Mouse (Mus musculus): ENCODE measurements at regions not wholly inside any gene's neighbourhood (a gene's known extent, or its start where the extent isn't known, plus 50 kb on each side); places are given as distances from the start of the nearest gene placed in this dataset.
A peak's percentile ranks its signal among the peaks of the same experiment; 100 is the strongest.

GRCm38 (mm10) chr4:149844971-149845370, 70.9 kb upstream of the Slc25a33 start:
- no peak for DNase-seq (ENCODE audit: low spot score in 2 of 2)

- DNase-seq (ENCODE audit: low spot score in 2 of 2), result no peak
Observed at GRCm38 (mm10) chr4:149843736-149844135, 69.7 kb upstream of the Slc25a33 start.

GRCm38 (mm10) chr4:149842906-149843305, 68.8 kb upstream of the Slc25a33 start:
- no peak for DNase-seq (ENCODE audit: low spot score in 2 of 2)

- no peak for DNase-seq (ENCODE audit: low spot score in 2 of 2)
Observed at GRCm38 (mm10) chr4:149841856-149842255, 67.8 kb upstream of the Slc25a33 start.

- DNase-seq (ENCODE audit: low spot score in 2 of 2), result peak in 1 of 2 experiments; percentile 52
Observed at GRCm38 (mm10) chr4:149840511-149841292, 66.6 kb upstream of the Slc25a33 start.

GRCm38 (mm10) chr4:149838682-149839081, 64.6 kb upstream of the Slc25a33 start:
- DNase-seq (ENCODE audit: low spot score in 2 of 2), result no peak

GRCm38 (mm10) chr4:149834646-149835156, 60.6 kb upstream of the Slc25a33 start:
- DNase-seq (ENCODE audit: low spot score in 2 of 2), result no peak

DNA sequence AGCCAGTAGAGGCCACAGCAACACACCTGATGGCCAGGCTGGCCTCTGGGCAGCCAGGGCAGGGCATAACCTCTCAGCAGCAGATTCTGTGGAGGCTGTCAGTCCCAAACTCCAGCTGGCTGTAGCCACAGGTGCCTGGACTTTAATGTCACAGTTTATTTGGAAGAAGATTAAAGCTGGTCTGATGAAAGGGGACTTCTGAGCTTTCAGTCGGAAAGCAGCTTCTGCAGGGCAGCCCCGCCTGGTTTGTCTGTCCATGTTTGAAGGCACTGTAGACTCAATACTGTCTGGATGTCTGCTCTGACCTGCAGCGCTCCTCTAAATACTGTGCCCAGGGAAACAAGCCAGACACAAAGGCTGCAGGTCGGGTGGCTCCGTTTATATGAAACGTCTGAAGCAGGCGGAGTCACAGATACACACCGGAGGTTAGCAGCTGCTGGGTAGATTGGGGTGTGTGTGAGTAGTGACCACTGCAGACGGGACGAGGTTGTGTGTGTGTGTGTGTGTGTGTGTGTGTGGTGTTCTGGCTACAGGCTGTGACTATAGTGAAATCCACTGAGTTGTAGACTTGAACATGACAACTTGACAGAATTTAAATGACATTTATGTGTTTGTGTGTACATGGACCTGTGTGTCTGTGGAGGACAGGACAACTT, 58.5 kb upstream of the Slc25a33 start:
- DNase-seq (ENCODE audit: low spot score in 2 of 2), result no peak

DNA sequence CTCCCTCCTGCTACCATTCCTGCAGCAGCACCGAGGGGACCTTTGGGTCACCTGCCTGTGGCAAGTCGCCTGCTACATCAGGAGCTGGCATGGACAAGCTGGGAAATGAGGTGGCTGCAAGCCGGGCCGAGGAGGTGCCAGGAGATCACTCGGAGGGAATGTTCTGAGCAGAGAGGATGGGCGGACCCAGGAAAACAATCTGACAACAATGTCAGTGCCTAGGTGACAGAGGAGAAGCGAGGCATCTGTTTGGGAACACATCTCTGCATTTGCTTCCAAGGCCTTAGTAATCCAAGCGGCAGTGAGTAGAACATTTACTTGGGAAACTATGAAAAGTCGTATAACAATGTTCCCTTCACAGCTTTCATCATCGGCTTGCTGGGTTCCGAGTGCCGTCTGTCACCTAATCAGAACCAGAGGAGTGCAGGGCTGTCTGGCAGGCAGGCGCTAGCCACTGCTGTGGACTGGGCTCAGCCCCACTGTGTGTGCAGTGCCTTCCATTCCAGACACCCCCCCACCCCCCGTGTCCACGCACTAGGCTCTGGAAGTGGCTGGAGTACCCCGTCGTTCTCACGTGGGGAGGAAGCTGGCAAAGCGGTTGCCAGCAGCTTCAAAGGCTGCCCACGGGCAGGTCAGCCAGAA, 56.6 kb upstream of the Slc25a33 start:
- DNase-seq (ENCODE audit: low spot score in 2 of 2), result no peak

DNA sequence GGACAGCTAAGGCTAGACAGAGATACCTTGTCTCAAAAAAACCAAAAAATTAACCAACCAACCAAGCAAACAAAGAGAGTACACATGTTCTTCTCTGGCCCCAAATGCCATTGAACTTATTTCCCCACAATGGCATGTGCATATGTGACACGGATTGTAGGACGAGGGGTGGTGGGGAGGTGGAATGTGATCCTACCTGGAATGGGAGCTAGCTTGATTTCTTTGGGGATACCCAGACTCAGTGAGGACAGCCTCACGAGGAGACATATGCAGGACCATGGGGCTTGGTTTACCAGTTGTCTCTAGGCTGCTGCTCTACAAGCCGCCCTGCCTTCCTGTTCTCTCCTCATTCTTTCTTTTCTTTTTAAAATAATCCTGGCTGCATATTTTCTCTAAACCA, 55.9 kb upstream of the Slc25a33 start:
- DNase-seq (ENCODE audit: low spot score in 2 of 2), result no peak

GRCm38 (mm10) chr4:149827784-149828183, 53.7 kb upstream of the Slc25a33 start:
- DNase-seq (ENCODE audit: low spot score in 2 of 2), result no peak
